Mouse (Mus musculus): ENCODE measurements at regions not wholly inside any gene's neighbourhood (a gene's known extent, or its start where the extent isn't known, plus 50 kb on each side); places are given as distances from the start of the nearest gene placed in this dataset.

GRCm38 (mm10) chr10:21672171-21672570 is 79.2 kb downstream of the 1700020N01Rik start:
- no peak for DNase-seq (ENCODE audit: low read depth)

GRCm38 (mm10) chr10:21672666-21673065 is 79.7 kb downstream of the 1700020N01Rik start:
- DNase-seq (ENCODE audit: low read depth) = no peak

- no peak for DNase-seq (ENCODE audit: low read depth)
Observed at GRCm38 (mm10) chr10:21673831-21674230, 80.9 kb downstream of the 1700020N01Rik start.

- DNase-seq (ENCODE audit: low read depth) = no peak
Observed at GRCm38 (mm10) chr10:21675786-21676185, 82.8 kb downstream of the 1700020N01Rik start.

GRCm38 (mm10) chr10:21677911-21678310 is 85.0 kb downstream of the 1700020N01Rik start:
- DNase-seq (ENCODE audit: low read depth) = no peak

GRCm38 (mm10) chr10:21678372-21678771 is 85.4 kb downstream of the 1700020N01Rik start:
- no peak for DNase-seq (ENCODE audit: low read depth)

- DNase-seq (ENCODE audit: low read depth) = no peak
Observed at GRCm38 (mm10) chr10:21678811-21679451, 86.0 kb downstream of the 1700020N01Rik start.

GRCm38 (mm10) chr10:21680789-21681188 is 87.8 kb downstream of the 1700020N01Rik start:
- DNase-seq (ENCODE audit: low read depth) = no peak

DNA sequence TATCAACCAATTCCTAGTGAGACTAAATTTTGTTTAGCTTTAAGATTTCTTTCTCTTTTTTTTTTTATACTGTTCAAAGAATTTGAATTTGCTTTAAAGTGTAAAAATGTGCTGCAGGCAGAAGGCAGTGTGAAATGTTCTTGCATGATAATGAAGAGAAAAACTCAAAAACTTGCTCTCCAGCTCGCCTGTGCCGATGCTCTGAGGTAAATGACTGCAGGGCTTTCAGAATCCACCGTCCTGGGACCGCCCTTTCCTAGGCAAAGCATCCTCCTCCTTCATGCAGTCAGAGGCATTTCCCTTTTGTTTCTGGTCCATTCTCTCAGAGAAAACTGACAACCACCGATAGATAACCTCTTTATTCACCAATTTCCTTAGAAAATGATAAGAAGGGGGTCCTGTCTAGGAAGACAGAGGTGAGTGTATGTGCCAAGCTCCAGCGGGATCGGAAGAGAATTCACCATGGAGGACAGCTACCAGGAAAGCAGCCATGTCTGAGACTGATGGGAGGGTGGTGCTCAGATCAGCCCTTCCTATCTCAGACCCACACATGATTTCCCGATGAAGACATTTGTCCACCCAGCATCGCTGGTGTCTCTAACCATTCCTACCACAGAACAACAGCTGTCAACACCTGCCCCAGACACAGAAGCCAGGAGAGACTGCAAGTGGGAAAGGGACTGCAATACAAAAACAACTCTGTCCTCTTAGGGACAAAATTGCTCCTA is 91.5 kb downstream of the 1700020N01Rik start:
- DNase-seq (ENCODE audit: low read depth) = no peak

GRCm38 (mm10) chr10:21685122-21685798 is 92.3 kb downstream of the 1700020N01Rik start:
- no peak for DNase-seq (ENCODE audit: low read depth)

DNA sequence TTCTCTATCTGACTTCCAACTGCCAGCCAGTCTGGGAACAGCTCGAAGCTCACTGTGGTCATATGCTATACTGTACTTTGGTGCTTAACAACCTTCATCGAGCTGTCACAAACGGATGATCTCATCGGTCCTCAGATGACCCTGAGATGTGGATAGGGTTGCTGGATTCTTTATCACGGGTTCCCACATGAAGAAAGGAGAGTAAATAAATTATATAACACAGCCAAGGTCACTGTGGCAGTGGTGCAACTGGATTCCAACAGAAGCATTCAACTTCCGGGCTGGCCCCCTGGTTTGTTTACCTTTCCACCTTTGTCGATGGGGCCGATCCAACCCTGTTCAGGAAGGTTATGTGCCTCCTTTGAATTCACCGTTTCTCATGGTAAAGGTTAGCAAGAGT is 93.1 kb downstream of the 1700020N01Rik start:
- DNase-seq (ENCODE audit: low read depth) = no peak

GRCm38 (mm10) chr10:21687484-21687883 is 94.5 kb downstream of the 1700020N01Rik start:
- DNase-seq (ENCODE audit: low read depth) = no peak

GRCm38 (mm10) chr10:21688513-21688912 is 95.6 kb downstream of the 1700020N01Rik start:
- no peak for DNase-seq (ENCODE audit: low read depth)

DNA sequence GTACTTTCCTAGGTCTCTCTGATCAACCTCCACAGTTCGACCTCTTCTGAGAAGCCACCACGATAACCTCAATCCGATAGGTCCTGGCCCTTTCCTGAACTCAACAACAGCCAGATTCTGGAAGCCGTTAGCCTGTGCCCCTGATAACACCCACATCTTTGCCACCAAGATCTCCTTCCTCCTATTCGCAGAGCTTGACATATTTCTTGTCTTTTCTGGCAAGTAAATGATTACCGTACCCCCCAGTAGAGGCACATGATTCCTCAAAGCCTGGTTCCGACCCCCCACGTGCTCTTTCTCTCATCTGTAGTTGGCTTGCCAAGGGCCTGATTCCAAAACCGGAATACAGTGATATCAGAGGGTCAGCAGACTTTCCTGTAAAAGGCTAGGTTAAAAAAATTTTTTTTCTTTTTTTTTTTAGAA is 96.9 kb downstream of the 1700020N01Rik start:
- DNase-seq (ENCODE audit: low read depth) = no peak

- DNase-seq (ENCODE audit: low read depth) = no peak
Observed at GRCm38 (mm10) chr10:21695185-21695584, 102.2 kb downstream of the 1700020N01Rik start.

- DNase-seq (ENCODE audit: low read depth) = no peak
Observed at GRCm38 (mm10) chr10:21696671-21697070, 103.7 kb downstream of the 1700020N01Rik start.

GRCm38 (mm10) chr10:21701580-21701979 is 108.6 kb downstream of the 1700020N01Rik start:
- DNase-seq (ENCODE audit: low read depth) = no peak

DNA sequence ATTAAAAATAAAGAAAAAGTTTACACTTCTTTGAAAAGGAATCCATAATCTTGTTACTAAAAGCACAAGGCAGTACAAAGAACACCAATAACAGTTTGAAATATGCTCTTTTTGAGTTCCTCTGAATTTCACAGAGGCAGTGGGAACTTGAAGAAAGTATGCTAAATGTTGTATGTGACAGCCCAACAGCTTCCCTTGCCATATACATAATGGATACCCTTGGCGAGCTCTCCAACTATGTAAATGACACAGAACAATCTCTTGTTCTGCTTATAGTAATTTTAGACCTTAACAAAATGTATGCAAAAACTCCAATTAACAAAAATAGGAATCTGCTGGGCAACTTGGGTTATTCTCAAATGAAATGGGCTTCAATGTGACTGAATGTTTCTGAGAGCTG is 109.2 kb downstream of the 1700020N01Rik start:
- no peak for DNase-seq (ENCODE audit: low read depth)

DNA sequence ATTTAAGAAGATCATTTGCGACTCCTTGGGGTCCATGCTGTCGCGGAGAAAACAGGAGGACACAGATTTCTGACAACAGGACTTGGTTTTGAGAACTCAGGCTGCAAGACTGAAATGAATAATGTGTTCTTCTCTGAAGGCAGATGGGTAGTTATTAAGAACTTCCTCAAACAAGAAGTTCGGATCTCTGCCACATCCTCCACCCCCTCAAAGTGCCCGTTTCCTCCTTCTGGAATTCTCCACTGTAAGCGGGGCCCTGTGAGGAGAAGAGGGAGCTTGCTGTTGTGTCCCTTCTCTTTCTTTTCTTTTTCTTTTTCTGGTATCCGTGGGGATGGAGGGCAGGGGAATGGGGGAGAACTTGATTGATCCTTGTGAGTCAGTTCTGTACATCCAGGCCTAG is 118.9 kb downstream of the 1700020N01Rik start:
- DNase-seq (ENCODE audit: low read depth) = no peak

- DNase-seq (ENCODE audit: low read depth) = no peak
Observed at GRCm38 (mm10) chr10:21712828-21713227, 119.9 kb downstream of the 1700020N01Rik start.

- no peak for DNase-seq (ENCODE audit: low read depth)
Observed at GRCm38 (mm10) chr10:21715436-21715835, 122.5 kb downstream of the 1700020N01Rik start.

DNA sequence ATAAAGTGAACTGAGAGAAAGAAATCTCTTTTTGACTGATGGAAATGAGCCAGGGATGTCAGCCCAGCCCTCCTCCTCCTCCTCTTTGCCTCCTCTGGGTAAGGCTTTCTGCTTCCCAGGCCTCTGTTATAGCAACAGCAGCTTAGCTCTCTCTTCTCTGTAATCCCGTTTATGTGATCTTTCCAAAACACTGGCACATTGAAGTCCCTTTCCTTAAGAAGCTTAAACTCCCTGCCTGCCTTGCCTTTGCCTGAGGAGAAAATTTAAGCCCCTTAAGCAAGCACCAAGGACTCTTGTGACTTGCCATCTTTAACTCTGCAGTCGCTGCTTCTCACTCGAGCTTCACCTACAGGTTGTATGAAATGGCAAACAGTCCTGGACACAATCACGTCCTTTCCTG is 125.2 kb downstream of the 1700020N01Rik start:
- no peak for DNase-seq (ENCODE audit: low read depth)

- DNase-seq (ENCODE audit: low read depth) = no peak
Observed at GRCm38 (mm10) chr10:21724351-21724750, 131.4 kb downstream of the 1700020N01Rik start.
